Mouse (Mus musculus): Measurements from ENCODE around the gene Prdm9. TPM values are rescaled to one million over a fixed set of nuclear protein-coding genes. Genes with fewer than 3 reads are reported as not detected.

The Prdm9 gene
- polyA plus RNA-seq, 1 experiment from 2014 or later: 0.74 TPM

DNA sequence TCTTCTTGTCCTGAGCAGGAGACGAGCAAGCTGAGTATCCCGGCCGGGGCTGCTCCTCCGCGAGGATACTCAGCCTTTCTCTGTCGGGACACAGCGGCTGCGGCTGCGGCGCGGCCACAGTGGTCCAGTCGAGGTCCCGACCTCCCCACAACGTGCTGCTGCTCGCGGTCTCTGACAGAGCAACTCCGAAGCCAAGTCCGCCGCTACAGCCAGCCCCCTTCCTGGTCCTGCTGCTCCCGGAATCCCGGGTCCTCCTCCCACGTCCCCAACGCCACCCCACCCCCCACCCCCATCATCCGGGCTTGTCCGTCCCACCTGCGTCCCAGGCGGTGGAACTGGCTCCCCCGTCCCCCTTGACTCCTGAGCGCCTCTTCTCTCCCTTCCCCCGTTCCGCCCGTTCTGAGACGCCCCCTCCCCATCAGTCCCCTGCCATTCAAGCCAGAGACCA is 27.7 kb downstream of the Prdm9 start:
- no peaks in the 10 kb centered on the region for H3K9me3 ChIP-seq (replicated peaks; ENCODE audit: control insufficient read depth, low read length)
- WGBS (ENCODE audit: insufficient replicate concordance): 1% methylated on average over 33 of the region's 33 CpGs
- H3K4me1 ChIP-seq (ENCODE audit: control insufficient read depth, low read depth, low read length): no peaks in the 10 kb centered on the region
- no peaks in the 10 kb centered on the region for H3K36me3 ChIP-seq (ENCODE audit: control insufficient read depth, insufficient read depth)
- H3K27me3 ChIP-seq (ENCODE audit: control insufficient read depth, insufficient read depth, low read depth, low read length): peaks cover 26% of the 10 kb centered on the region
- no peak overlapping the region for H3K9ac ChIP-seq (ENCODE audit: low read depth, low read length)
- no peak overlapping the region for H3K27ac ChIP-seq (ENCODE audit: low read length)
- no peak for ATAC-seq (ENCODE audit: low read depth)
- H3K4me2 ChIP-seq (ENCODE audit: low read depth, low read length): peak overlapping the region; percentile 60
- peak overlapping the region; percentile 48 for H3K4me3 ChIP-seq (ENCODE audit: low read depth, low read length)

DNA sequence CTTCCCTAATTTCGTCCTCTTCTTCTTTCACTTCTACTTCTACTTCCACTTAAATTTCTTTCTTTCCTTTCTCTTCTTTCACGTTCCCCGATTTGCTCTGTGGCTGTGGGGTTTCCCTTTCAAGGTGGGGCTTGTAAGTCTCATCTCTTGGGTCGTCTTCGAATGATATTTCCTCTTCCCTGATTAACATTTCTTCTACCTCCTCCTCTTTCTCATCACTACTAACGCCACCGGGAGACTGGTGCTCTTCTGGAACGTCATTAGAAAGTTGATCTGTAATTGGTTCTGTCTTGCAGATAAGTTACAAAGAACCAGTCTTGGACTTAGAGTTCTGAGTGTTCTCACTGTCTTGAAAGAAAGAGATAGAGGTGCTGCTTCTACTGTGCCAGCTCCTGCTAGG is 28.2 kb downstream of the Prdm9 start:
- H3K4me2 ChIP-seq (ENCODE audit: low read depth, low read length): peak overlapping the region; percentile 60
- H3K4me1 ChIP-seq (ENCODE audit: control insufficient read depth, low read depth, low read length): no peaks in the 10 kb centered on the region
- H3K9ac ChIP-seq (ENCODE audit: low read depth, low read length): no peak overlapping the region
- no peak for ATAC-seq (ENCODE audit: low read depth)
- peak overlapping the region; percentile 48 for H3K4me3 ChIP-seq (ENCODE audit: low read depth, low read length)
- no peak overlapping the region for H3K27ac ChIP-seq (ENCODE audit: low read length)
- no peaks in the 10 kb centered on the region for H3K9me3 ChIP-seq (replicated peaks; ENCODE audit: control insufficient read depth, low read length)
- WGBS (ENCODE audit: insufficient replicate concordance): 12% methylated on average over 8 of the region's 8 CpGs
- H3K36me3 ChIP-seq (ENCODE audit: control insufficient read depth, insufficient read depth): no peaks in the 10 kb centered on the region
- peaks cover 26% of the 10 kb centered on the region for H3K27me3 ChIP-seq (ENCODE audit: control insufficient read depth, insufficient read depth, low read depth, low read length)

- no peak overlapping the region for H3K4me2 ChIP-seq (ENCODE audit: low read depth, low read length)
- no peaks in the 10 kb centered on the region for H3K4me1 ChIP-seq (ENCODE audit: control insufficient read depth, low read depth, low read length)
- no peak overlapping the region for H3K27ac ChIP-seq (ENCODE audit: low read length)
- no peak for ATAC-seq (ENCODE audit: low read depth)
- no peak overlapping the region for H3K9ac ChIP-seq (ENCODE audit: low read depth, low read length)
- peaks cover 26% of the 10 kb centered on the region for H3K27me3 ChIP-seq (ENCODE audit: control insufficient read depth, insufficient read depth, low read depth, low read length)
- no peaks in the 10 kb centered on the region for H3K36me3 ChIP-seq (ENCODE audit: control insufficient read depth, insufficient read depth)
- H3K4me3 ChIP-seq (ENCODE audit: low read depth, low read length): no peak overlapping the region
- WGBS (ENCODE audit: insufficient replicate concordance): 54% methylated on average over 11 of the region's 11 CpGs
- H3K9me3 ChIP-seq (replicated peaks; ENCODE audit: control insufficient read depth, low read length): no peaks in the 10 kb centered on the region
These were observed 28.9 kb downstream of the Prdm9 start for GRCm38 (mm10) chr17:15535162-15535800.

- Histone ChIP-seq H3K36me3 (ENCODE audit: control insufficient read depth, insufficient read depth) (no peaks in the 10 kb centered on the region), H3K27ac (ENCODE audit: low read length) (no peak overlapping the region), H3K27me3 (ENCODE audit: control insufficient read depth, insufficient read depth, low read depth, low read length) (peaks cover 3% of the 10 kb centered on the region), H3K9me3 (replicated peaks; ENCODE audit: control insufficient read depth, low read length) (no peaks in the 10 kb centered on the region), H3K4me3 (ENCODE audit: low read depth, low read length) (no peak overlapping the region), H3K4me1 (ENCODE audit: control insufficient read depth, low read depth, low read length) (peaks cover 10% of the 10 kb centered on the region), H3K4me2 (ENCODE audit: low read depth, low read length) (no peak overlapping the region), H3K9ac (ENCODE audit: low read depth, low read length) (no peak overlapping the region)
- 19% methylated on average over 5 of the region's 5 CpGs for WGBS (ENCODE audit: insufficient replicate concordance)
- ATAC-seq (ENCODE audit: low read depth): no peak
These were observed 34.0 kb downstream of the Prdm9 start for GRCm38 (mm10) chr17:15530141-15530540.

DNA sequence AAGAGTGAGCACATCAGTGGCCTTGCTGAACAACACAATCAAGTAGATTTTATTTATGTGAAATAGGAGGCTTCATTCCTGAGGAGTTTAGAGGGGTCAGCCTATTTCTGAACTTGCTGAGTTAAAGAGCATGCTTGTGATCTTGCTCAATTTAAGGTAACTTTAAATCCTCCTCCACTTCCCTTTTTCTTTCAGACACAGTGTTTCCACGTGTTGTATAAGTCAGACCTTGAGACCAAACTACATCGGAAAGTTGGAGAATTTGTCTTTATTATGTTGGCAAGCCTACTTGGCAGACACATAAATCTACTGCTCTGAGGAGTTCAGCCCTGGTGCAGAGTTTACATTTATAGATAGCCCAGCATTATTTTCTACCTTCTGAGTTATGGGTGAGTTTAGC is 35.3 kb downstream of the Prdm9 start:
- 36% methylated on average over 2 of the region's 2 CpGs for WGBS (ENCODE audit: insufficient replicate concordance)
- H3K9ac ChIP-seq (ENCODE audit: low read depth, low read length): no peak overlapping the region
- ATAC-seq (ENCODE audit: low read depth): no peak
- H3K9me3 ChIP-seq (replicated peaks; ENCODE audit: control insufficient read depth, low read length): no peaks in the 10 kb centered on the region
- peaks cover 3% of the 10 kb centered on the region; the same call in 1 of the 2 replicates for H3K36me3 ChIP-seq (ENCODE audit: control insufficient read depth, insufficient read depth)
- H3K4me1 ChIP-seq (ENCODE audit: control insufficient read depth, low read depth, low read length): peaks cover 10% of the 10 kb centered on the region
- H3K27me3 ChIP-seq (ENCODE audit: control insufficient read depth, insufficient read depth, low read depth, low read length): no peaks in the 10 kb centered on the region
- H3K4me2 ChIP-seq (ENCODE audit: low read depth, low read length): no peak overlapping the region
- no peak overlapping the region for H3K4me3 ChIP-seq (ENCODE audit: low read depth, low read length)
- no peak overlapping the region for H3K27ac ChIP-seq (ENCODE audit: low read length)

GRCm38 (mm10) chr17:15527811-15528136 is 36.4 kb downstream of the Prdm9 start:
- peak overlapping the region; percentile 94 for H3K4me3 ChIP-seq (ENCODE audit: low read depth, low read length)
- H3K27me3 ChIP-seq (ENCODE audit: control insufficient read depth, insufficient read depth, low read depth, low read length): no peaks in the 10 kb centered on the region
- peak overlapping the region; percentile 95 for H3K4me2 ChIP-seq (ENCODE audit: low read depth, low read length)
- peak overlapping the region; percentile 84 for H3K27ac ChIP-seq (ENCODE audit: low read length)
- peaks cover 10% of the 10 kb centered on the region for H3K4me1 ChIP-seq (ENCODE audit: control insufficient read depth, low read depth, low read length)
- 21% methylated on average over 3 of the region's 3 CpGs for WGBS (ENCODE audit: insufficient replicate concordance)
- no peaks in the 10 kb centered on the region for H3K9me3 ChIP-seq (replicated peaks; ENCODE audit: control insufficient read depth, low read length)
- ATAC-seq (ENCODE audit: low read depth): no peak
- H3K9ac ChIP-seq (ENCODE audit: low read depth, low read length): peak overlapping the region; percentile 86
- peaks cover 6% of the 10 kb centered on the region for H3K36me3 ChIP-seq (ENCODE audit: control insufficient read depth, insufficient read depth)

DNA sequence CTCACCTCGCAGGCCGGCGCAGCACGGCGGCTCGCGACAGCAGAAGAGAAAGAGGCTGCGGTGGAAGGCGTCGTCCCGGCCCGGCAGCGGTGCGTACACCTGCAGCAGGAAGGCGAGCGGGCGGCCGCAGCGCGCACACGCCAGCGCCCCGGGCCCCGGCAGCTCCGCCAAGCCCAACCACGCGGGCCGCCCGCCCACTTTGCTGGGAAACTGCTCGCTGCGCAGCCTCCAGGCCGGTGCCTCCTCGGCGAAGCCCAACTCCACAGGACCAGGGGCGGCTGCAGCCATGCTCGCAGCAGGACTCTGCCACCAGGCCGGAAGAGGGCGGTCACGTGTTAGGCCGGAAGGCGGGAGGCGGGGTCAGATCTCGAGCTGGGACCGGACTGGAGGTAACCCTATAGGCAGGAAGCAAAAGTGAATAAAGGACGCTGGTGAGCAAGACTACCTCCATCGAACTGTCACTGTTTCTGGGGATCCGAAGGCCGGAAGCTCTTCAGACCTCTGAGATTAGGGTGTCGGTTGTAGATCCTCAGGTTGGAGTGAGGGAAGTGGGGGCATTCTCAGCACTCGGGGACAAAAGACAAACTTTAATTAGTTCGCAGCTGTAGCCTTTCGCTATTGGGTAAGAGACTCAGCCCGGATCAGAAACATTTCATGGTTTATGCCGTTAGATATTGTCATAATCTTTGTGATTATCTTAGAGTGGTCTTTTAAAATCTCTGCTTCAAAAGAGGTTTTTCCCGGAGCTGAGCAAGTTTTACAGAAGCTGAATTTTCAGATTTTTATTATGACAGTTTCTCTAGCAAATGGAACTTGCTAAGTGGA is 37.0 kb downstream of the Prdm9 start, which contains the start of gene Pdcd2:
Gene Pdcd2, minus strand, starts transcription at position 316 of the 825 bp plus-strand sequence.
- Histone ChIP-seq H3K4me3 (ENCODE audit: low read depth, low read length) (peak within 1 kb of the TSS; percentile 94), H3K4me1 (ENCODE audit: control insufficient read depth, low read depth, low read length) (peaks cover 10% of the 10 kb centered on the region), H3K36me3 (ENCODE audit: control insufficient read depth, insufficient read depth) (peaks cover 8% of the 10 kb centered on the region), H3K4me2 (ENCODE audit: low read depth, low read length) (peak within 1 kb of the TSS; percentile 95), H3K27me3 (ENCODE audit: control insufficient read depth, insufficient read depth, low read depth, low read length) (no peaks in the 10 kb centered on the region), H3K9me3 (replicated peaks; ENCODE audit: control insufficient read depth, low read length) (no peaks in the 10 kb centered on the region), H3K27ac (ENCODE audit: low read length) (peak within 1 kb of the TSS; percentile 84), H3K9ac (ENCODE audit: low read depth, low read length) (peak within 1 kb of the TSS; percentile 86)
- 2% methylated on average over 55 of the region's 55 CpGs for WGBS (ENCODE audit: insufficient replicate concordance)
- ATAC-seq (ENCODE audit: low read depth): peak; percentile 100

DNA sequence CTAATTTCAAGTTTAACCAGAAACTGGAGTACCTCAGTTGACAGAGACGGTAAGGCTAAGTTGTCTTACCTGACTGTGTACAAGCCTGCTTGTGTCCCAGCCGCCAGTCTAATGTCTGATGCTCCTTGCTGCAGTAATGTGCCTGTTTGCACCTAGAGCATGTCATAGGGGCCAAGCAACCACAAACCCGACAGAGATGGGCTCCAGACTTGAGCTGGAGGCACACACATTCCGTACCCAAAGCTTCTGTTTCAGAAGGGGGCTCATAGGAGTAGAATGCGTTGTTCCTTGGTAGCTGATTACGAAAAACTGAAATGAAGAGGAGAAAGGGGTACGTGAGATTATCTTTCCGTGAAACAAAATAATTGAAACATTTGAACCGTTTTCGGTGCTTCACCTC is 37.9 kb downstream of the Prdm9 start:
- WGBS (ENCODE audit: insufficient replicate concordance): 6% methylated on average over 10 of the region's 10 CpGs
- H3K4me2 ChIP-seq (ENCODE audit: low read depth, low read length): peak overlapping the region; percentile 95
- H3K36me3 ChIP-seq (ENCODE audit: control insufficient read depth, insufficient read depth): peaks cover 14% of the 10 kb centered on the region
- H3K27ac ChIP-seq (ENCODE audit: low read length): no peak overlapping the region
- peak overlapping the region; percentile 86 for H3K9ac ChIP-seq (ENCODE audit: low read depth, low read length)
- H3K27me3 ChIP-seq (ENCODE audit: control insufficient read depth, insufficient read depth, low read depth, low read length): no peaks in the 10 kb centered on the region
- no peak for ATAC-seq (ENCODE audit: low read depth)
- H3K4me1 ChIP-seq (ENCODE audit: control insufficient read depth, low read depth, low read length): peaks cover 10% of the 10 kb centered on the region
- H3K9me3 ChIP-seq (replicated peaks; ENCODE audit: control insufficient read depth, low read length): no peaks in the 10 kb centered on the region
- peak overlapping the region; percentile 94 for H3K4me3 ChIP-seq (ENCODE audit: low read depth, low read length)

DNA sequence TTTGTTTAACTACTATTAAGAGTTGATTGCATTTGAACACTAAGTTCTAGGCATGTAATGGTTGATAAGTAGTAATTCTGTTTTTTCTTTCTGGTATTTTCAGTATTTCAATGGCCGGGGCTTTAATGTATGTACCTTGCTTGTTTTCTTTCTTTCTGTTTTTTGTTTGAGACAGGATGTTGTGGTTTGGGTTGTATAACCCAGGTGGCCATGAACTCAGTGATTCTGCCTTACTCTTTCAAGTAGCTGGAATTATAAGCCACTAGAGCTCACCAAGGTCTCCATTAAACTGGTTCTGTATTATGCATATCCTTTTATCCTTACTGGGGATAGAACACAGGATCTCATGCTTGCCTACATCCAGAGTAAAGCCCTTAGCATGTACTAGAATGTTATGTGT is 45.4 kb downstream of the Prdm9 start:
- Histone ChIP-seq H3K9ac (ENCODE audit: low read depth, low read length) (no peak overlapping the region), H3K27ac (ENCODE audit: low read length) (no peak overlapping the region), H3K27me3 (ENCODE audit: control insufficient read depth, insufficient read depth, low read depth, low read length) (no peaks in the 10 kb centered on the region), H3K36me3 (ENCODE audit: control insufficient read depth, insufficient read depth) (peaks cover 42% of the 10 kb centered on the region), H3K4me3 (ENCODE audit: low read depth, low read length) (no peak overlapping the region), H3K9me3 (replicated peaks; ENCODE audit: control insufficient read depth, low read length) (no peaks in the 10 kb centered on the region), H3K4me1 (ENCODE audit: control insufficient read depth, low read depth, low read length) (no peaks in the 10 kb centered on the region), H3K4me2 (ENCODE audit: low read depth, low read length) (no peak overlapping the region)
- ATAC-seq (ENCODE audit: low read depth): no peak
- 63% methylated on average over 1 of the region's 1 CpGs for WGBS (ENCODE audit: insufficient replicate concordance)
